Mouse (Mus musculus) c-Kit-negative CD71-positive TER-119-positive erythroid progenitor cells, embryonic 14.5 days (primary cell): ENCODE results near the gene Tmem179.

ENCODE experiments used
- DNase-seq: peaks from one replicate; pipeline ENCODE4 v3.0.0-alpha.2; 2013; ENCODE audit warnings: low read depth, low spot score

Gene Tmem179

DNA sequence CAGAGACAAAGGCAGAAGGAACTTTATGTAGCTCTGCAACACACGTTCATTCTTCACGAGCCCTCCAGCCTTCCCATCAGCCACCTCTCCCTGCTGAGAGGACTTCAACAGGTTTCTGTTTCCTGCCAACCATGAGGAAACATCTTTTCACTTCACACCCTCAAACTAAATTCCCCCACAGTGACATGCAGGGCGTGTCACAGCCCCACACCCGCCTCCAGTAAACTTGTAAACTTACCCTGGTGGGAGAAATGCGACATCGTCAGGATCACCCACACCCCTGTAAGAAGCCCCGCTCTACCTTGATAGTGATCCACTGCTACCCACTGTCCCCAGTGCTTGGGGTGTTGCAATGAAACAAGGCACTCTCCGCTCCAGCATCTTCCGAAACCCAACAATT, 21.8 kb upstream of the Tmem179 start:
- no peak for DNase-seq

DNA sequence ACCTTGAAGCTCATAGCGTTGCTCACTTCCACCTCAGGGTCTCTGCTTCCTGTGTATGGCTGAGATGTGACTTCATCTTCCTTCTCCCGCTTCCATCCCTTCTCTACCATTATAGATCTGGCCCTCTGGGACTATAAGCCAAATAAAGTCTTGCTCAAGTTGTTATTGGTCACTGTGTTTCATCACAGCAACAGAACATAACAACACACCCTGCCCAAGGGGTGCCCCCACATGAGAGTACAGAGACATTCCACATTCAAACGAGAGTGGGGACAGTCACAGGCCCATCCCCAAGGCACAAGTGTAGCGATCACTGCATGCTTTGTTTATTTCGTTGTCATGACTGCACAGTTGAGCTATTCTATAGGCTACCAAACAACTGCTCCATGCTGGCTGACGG, 20.7 kb upstream of the Tmem179 start:
- DNase-seq: no peak

DNA sequence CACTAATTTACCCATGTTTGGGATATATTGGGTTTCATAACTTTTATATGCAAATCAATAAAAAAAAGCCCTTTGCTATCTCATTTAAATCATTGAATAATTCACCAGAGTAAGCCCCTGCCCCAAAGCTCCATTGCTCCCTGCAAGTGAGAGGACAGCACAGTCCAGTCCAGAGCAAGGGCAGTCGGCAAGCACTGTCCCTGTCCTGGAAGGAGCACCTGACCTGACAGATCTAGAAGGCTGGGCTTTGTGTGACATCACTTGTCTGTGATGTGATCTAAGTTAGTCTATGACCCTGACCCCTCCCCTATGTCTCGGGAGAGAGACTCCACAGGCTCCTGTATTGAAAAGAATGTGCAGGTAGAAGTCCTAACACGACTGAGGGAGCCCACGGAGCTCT, 17.2 kb upstream of the Tmem179 start:
- no peak for DNase-seq

DNA sequence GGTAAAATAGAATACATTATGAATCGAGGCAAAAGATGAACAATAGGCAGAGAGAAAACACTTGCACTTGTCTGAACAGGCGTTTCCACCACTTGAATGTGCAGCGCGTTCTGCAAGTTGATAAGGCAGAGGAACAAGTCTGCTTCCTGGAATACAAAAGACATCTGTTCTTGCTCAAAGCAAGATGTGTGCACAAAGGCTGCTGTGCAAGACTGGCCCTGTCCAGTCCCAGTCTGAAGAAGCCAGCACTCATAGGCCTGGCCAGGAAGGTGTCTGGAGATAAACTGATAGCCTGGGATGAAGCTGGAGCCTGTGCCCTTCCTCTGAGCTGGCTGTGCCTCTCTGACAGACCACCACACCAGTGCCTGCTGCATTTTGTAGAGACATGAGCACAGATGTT, 1.6 kb upstream of the Tmem179 start:
- DNase-seq: no peak

DNA sequence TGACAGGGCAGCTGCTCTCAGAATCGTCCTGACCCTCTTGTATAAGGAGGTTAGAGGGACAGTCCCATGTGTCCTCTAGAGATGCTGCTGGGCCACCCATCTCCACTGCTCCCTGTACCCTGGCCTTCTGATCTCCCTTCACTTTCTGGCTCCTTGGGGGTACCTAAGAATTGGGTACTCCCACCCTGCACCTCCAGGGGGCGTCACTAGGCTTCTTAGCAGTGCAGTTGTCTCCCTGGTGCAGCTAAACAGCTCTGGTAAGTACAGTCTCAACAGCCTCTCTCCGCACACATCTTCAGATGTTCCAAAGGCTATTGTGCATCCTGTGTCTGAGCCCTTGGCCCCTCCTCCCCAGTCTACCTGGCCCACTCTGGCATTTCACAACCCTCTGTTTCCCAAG, 1.6 kb downstream of the Tmem179 start:
- no peak for DNase-seq

DNA sequence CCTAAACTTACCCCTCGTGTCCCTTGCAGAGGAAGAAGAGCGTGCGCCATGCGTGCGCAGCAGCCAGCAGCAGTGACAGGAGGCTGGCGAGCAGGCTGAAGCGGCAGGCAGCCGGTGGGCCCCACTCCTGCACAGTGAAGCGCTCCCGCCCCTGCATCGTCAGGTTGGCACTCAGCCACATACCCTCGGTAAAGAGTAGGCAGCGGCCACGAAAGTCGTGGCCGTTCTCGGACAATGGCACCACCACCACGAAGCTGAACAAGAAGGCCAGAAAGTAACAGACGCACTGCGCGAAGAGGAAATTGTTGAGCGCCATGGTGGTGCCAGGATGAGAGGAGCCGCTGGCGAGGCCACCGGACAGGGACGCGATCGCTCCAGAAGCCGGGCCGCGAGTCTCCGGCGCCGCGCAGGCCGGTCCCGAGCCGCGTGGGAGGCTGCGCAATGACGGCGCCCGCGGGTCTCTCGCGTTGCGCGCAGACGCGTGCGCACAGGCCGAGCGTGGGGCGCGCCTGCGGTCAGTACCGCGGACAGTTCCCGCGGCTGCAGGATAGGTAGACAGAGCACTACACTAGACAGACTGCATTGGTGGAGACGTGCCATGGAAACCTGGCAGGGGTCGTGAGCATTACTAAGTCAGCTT, 5.7 kb downstream of the Tmem179 start:
- no peak for DNase-seq

DNA sequence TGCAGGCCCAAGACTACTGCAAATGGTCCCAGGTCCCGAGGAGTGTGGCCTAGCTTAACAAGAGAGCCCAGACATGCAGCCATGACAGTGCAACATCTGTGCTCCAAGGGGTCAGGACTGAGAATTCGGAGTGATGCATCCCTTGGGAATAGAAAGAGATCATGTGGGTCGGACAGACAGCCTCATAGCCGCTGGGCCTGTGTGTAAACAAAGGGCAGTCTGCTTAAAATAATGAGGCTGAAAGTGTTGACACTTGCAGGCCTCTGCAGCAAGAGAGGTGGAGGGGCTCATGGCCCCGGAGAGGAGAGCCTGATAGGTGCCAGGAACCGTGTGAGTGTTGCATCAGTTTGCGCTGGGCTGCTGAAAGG, 6.2 kb downstream of the Tmem179 start:
- DNase-seq: no peak

DNA sequence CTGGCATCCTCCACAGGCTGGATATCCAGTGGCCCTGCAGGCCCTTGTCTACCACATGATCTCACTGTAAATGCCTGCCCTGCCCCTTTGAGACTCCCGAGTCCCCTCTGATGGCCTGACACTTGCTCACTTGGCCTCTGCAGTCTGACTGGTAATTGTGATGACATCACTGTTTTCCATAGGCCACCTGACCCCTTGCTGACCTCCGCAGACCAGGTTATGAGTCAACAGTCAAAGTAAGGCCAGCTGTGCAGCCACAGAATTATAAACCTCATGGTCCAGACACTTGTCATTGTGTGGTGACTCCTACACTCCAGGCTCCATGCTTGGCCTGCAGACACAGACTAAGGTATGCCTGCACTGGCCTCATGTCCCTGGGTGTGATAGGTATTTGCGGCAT, 8.6 kb downstream of the Tmem179 start:
- no peak for DNase-seq

DNA sequence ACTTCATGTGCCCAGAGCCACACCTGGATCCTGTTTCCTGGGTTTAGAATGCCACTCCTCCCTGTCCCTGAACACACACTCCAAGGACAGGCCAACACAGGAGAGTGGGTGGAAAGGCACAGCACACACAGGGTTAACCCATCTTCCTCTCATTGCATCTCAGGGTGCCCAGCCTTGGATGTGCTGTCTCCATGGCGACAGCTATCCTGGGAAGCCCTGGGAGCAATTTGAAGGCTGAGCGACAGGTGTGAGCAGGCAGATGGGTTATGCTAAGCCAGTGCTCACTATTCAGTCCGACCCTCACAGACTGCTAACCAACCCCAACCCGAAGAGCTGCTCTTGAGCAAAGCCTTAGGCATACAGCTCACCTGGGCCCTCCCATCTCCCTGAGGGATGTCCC, 9.3 kb downstream of the Tmem179 start:
- no peak for DNase-seq

DNA sequence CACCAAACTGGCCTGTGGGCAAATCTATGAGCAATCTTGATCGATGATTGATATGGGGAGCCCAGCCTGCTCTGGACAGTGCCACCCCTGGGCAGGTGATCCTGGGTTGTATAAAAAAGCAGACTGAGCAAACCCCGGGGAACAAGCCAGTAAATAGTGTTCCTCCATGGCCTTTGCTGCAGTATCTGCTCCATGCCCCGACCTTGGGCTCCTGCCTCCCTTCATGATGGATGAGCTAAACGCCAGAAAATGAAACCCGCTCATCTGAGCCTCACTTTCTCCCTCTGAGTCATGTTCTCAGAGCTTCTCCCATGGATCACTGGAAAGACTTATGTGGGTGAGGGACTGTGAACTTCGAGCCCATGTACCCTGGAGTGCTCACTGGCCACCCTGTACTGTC, 10.3 kb downstream of the Tmem179 start:
- DNase-seq: no peak

DNA sequence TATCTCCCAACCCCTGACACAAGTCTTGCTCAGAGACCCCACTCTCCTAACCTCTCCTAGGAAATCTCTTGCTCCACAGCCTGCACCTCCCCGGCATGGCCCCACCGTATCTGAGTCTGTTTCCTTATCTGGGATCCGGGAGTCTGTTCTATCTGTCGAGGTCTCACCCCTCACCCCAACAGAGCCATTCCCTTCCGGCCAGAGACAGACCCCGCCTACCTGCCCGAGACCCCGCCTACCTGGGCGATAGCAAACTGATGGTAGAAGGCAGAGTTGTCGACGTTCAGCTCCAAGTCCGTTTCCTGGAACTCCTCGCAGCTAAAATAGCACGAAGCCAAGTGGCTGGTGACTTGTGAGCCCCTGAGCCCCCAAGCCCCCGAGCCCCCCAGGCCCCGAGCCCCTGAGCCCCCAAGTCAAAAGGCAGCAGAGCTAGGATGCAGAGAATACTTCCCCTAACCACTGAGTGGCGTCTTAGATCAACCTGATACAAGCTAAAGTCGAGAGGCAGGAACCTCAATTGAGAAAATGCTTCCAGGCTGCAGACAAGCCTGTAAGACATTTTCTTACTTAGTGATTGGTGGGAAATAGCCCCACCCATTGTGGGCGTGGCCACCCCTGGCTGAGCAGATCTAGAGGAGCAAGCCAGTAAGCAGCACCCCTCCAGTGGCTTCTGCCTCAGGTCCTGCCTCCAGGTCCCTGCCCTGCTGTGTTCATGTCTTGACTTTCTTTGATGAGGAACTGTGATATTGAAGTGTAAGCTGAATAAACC, 13.4 kb downstream of the Tmem179 start:
- no peak for DNase-seq

DNA sequence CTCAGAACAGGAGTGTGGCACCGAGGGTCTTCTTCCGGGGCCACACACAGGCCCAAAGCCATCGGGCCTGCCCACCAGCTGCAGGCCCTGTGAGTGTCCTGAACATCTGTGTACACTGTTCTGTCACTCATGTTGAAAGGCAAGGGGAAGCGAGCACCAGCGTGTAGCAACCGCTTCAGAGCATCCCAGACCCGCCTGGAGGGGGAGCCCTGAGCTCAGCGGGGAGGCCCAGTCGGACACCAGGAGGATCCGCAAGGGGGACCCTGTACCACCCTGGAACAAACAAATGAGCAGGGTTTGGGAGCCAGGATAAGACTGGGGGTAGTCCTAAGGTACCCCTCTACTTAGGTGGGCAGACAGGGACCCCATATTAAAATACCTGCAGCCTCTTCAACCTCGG, 17.9 kb downstream of the Tmem179 start:
- no peak for DNase-seq

DNA sequence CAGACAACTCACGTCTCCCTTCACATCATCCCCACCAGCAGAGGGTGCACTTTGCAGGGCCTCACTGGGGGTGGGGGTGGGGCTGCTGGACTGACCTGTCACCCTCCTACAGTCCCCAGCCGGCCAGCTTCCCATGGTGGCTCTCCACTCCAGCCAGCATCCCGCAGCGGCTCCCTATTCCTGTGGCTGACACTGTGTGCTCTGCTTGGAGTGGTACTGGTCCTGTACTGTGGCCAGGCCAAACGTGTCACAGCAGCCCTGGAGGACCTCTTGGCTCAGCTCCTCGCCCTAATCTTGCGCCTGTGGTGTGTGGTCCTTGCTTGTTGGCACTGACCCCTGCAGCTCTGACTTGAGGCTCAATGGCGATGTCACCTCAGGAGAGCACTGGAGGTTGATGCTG, 18.8 kb downstream of the Tmem179 start:
- DNase-seq: no peak

DNA sequence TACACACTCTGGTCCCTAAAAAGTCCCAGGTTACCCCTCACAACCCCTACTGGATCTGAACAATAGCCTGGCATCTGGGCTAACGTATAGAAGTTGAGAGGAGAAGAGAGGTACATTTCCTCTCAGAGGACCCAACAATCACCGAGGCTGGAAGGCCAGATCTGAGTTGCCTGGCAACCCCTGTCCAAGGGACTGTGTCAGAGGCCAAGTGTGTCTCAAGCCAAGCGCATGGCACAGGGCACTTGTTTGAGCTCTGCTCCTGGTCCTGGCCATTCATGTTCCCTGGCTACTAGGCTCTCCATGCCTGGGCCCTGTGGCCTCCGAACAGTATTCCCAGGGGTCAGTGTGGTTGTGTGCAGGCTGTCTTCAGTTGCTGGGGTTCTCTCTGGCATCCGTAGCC, 20.4 kb downstream of the Tmem179 start:
- no peak for DNase-seq

DNA sequence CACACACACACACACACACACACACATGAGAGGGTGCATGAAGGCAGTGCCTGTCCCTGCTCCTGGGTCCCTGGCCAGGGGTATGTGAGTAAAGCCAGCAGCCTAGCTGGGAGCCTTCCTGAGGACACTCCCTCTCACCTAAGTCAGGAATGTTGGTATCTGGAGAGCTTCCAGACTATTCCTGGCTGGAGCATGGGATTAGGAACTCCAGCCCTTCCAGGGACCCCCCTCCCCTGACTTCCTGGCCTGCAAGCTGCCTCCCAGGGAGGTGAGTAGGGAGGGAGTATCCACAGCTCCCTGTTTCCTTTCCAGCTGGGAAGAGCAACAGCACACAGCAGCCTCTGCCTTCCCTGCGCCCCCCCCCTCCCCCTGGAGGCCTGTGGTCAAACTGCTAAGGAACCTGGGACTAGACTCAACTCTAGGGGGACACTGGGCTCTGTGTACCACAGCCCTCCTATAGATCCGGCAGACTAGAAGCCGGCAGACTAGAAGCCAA, 26.1 kb downstream of the Tmem179 start:
- no peak for DNase-seq

DNA sequence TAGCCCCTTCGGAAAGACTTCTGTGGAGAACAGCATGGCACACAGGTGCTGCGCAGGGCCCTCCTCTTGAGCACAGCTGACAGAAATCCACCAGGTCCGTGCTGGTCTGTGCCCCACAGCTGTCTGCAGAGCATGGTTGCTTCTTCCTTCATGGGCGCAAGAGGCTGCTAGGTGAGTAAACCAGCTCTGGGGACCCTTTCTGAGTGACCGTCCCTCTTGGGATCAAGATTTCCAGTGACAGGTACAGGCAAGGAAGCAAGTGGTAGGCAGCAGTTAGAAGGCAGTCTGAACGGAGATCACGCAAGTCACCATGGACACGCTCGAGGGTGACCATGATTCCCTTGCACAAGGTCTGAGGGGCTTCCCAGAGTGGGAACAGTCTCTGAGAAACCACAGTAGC, 27.0 kb downstream of the Tmem179 start:
- no peak for DNase-seq

DNA sequence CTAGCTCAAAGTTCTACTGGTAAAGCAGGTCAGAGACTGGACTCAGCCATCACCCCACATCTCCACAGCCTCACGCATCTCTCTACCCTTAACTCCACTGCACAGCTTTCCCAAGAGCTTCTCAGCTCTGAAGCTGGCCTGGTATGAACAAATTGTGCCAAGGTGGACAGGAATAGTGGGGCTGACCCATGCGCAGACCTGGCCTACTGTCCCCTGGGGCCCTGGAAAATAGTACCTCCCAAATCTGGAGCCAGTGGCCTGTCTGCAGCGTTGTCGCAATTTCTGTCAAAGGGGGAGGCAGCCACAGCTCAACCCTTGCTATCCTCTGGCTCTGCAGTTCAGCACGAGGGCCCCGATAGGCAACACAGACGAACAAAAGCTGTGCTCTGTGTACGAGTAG, 27.4 kb downstream of the Tmem179 start, which contains the start of gene A530016L24Rik:
Gene A530016L24Rik, plus strand, starts transcription at position 315 of the 400 bp plus-strand sequence.
- DNase-seq: no peak

DNA sequence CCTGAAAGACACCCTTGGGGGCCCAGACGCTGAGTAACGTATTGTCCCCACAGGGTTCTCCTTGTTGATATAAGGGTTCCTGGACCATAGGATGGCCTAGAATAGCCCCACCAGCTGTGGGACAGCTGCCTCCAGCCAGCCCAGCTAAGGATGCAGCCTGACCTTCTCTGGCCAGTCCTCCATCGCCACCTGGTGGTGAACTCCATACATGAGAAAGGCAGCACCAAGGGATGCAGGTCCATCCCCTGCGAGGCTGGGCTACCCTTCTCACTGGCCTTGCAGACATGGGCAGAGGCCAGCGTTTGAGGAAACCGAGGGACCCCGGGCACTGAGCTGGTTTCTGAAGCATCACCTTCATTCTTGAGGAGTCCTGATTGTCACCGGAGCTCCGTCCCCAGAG, 42.8 kb downstream of the Tmem179 start:
- peak; percentile 11 for DNase-seq

DNA sequence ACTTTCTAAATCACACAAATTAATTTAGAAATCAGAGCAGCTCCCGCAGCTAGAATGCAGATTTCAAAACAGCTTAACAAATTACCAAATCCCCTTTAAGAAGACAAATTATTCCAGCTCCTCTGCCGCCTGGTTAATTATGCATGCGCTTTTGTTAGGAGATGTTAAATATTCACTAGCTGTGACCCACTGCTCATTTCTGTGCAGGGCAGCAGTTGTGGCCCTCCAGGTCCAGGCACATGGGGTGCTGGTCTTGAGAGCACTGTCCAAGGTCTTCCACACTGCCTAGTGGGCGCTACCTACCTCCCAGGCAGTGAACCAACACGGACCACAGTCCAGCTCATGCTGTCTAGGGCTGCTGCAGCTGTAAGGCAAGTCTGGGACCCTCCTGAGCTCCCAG, 46.3 kb downstream of the Tmem179 start:
- DNase-seq: no peak

DNA sequence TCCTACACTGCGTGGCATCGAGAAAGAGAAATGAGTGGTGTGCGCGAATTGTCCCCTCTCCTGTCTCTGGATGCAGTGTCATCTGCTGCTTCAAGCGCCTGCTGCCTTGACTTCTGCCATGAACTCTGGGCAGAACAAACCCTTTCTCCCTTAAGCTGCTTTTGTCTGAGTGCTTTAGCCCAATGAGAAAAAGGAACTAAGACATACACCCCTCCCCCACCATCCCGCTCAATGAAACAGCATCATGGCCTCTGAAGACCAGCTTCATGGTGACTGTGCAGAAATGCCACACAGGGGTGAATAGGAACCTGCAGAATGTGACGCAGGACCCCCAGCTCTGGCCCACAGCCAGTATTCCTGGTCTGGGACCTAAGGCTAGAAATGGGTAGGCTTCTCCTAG, 47.2 kb downstream of the Tmem179 start:
- no peak for DNase-seq

DNA sequence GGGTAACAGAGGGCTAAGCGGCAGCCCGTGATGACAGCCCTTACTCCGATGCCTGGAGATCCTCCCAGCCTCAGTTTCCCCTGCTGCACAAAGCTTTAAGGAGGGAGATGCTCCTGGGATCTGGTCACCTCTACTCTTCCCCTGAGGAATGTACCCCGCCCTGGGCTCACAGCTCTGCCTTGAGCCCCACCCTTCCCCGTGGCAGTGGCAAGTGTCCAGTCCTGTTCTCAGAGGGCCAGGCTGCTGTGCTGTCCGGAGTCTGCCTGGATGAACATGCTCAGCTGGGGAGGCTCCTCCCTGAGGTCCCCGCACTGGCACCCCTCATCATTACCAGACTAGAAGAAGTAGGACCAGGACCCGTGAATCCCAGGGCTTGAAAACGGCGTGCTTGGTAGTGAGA, 49.2 kb downstream of the Tmem179 start:
- no peak for DNase-seq

DNA sequence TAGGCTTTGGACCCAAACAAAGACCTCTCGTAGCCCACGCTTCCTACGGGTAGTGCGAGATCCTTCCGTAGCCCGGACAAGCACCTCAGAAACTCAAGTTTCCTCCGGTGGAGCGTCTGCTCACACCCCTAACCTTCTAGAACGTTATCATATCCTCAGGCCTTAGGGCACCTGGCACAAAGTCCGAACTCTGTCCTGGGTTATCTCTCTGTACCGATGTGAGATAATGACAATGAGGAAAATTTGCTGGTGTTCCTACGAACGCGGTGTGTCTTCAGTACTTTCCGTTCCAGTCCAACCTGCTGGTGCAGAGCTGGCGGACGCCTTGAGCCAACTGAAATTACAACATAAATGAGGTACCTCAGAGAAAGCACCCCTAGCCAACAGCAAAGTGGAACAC, 50.6 kb downstream of the Tmem179 start:
- no peak for DNase-seq

DNA sequence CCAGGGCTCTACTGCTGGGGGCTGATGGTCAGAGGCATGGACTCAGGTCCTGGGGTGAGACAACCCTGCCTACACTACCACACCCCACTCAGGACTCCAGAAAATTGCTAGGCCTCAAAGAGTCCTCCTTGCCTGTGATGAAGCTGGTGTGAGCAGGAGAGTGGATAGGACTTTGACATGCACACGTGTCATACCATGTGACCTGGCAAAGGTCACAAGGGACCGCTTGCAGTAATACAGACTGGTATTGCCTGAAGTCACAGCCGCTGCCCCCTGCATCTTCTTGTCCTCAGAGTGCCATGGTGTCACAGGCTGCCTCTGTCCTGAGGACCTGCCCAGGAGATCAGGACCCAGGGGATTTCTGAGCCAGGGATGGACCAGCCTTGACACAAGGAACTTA, 52.0 kb downstream of the Tmem179 start:
- no peak for DNase-seq
